Mouse (Mus musculus) liver, embryonic 14.5 days (tissue): ENCODE data around the gene Lsm3.

Experiments
- CTCF ChIP-seq: IDR thresholded peaks from 2 replicates; pipeline ENCODE4 v1.5.1; 2016; ENCODE audit warnings: antibody characterized with exemption, low read depth, control low read depth
- EP300 ChIP-seq: IDR thresholded peaks from 2 replicates; pipeline ENCODE4 v1.6.1; 2016; ENCODE audit warnings: antibody characterized with exemption, low read depth

DNA sequence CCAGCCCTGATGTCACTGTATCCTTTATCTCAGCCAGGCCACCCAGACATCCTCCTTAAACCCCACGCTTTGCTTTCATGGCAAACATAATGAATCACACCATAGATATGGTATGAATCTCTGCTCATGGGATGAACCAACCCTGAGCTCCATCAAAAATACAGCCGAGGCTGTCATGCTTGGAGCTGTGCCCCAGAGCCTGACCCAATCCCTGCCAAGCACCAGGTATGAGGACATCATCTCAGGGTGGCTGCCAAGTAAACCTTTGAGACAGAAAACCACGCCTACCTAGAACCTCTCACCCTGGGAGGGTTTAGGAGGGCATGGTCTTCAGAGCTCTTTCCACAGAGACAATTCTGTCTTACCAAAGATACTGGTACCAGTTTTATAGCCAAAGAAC, 47.3 kb downstream of the Lsm3 start:
- no peak for TF ChIP-seq CTCF
- no peak for TF ChIP-seq EP300
